Mouse (Mus musculus): ENCODE measurements around the gene Otulinl.
"Not testable (repeated sequence)": the region's sequence is repeated elsewhere in the genome, so short reads cannot be mapped to it uniquely, and the experiment has no call there.

DNA sequence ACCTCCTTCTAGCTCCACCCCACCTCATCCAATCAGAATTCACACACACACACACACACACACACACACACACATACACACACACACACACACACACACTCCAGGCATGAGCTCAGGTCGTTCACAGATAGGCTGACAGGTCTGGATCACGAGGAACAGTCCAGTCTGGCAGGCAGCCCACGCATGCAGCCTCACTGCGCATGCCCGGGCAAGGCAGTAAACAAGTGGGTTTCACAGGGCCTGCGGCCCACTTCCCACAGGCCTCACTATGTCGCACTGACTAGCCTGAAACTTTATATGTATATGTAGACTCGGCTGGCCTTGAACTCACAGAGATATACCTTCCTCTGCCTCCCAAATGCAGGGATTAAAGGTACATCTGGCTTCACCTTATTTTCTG, 38.9 kb upstream of the Otulinl start:
- TF ChIP-seq CTCF (IDR thresholded peaks at IDR 0.05; ENCODE audit: control insufficient read depth, insufficient read depth, insufficient read length); MAX (IDR thresholded peaks at IDR 0.05); USF1 (IDR thresholded peaks at IDR 0.05; ENCODE audit: low read depth); MYOD1 (IDR thresholded peaks at IDR 0.05; ENCODE audit: control insufficient read depth, insufficient read length, low read depth); CEBPB (IDR thresholded peaks at IDR 0.05; ENCODE audit: low read depth); MYOG (IDR thresholded peaks at IDR 0.05; ENCODE audit: control insufficient read depth, extremely low read depth, insufficient read length): not testable (repeated sequence)

Data from C2C12 (cell line).